ENCODE assay signal across 9 mouse cellular contexts in the genomic region with DNA sequence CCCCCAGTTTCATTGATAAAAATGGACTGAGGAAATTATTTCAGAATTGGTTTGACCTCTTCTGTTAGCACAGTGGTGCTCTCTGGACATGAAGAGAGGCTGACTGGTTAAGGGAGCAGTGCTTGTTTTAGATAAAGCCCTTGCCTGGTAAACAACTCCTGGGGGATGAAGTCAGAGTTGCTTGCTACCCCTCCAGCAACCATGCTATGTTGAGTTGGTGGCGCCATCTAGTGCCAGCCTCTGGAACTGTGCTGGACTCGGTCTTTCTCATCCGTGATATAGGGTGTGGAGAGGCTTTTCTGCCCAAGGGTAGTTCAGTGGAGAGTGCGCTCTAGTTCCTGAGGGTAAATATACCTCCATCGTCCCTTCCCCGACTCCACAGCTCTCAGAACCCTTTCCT. TPM values are rescaled to one million over a fixed set of nuclear protein-coding genes. Genes with fewer than 3 reads are reported as not detected.
DNase-seq lines count a peak whose midpoint lies in the region; ATAC-seq and TF ChIP-seq lines count a peak whose summit lies in the region.
"Had no signal": no experiment of that assay in that cellular context is flagged by ENCODE, and none has a peak within 500 bp of the region (broad histone marks: within the 10 kb centered on the region; RNA-seq: fewer than 3 reads in every experiment).

No protein-coding gene starts in this region.

- TF ChIP-seq CTCF in kidney, adult 2 months (conservative IDR thresholded peaks at IDR 0.05; ENCODE audit: insufficient read depth, insufficient read length, low read depth, low read length) = peak; percentile 95
- TF ChIP-seq CTCF in liver, adult 2 months (IDR thresholded peaks at IDR 0.05; ENCODE audit: low read depth, low read length) = peak; percentile 96

- 42% methylated on average over 6 of the region's 6 CpGs for WGBS in midbrain, embryonic 14.5 days
- WGBS in midbrain, embryonic 13.5 days = 37% methylated on average over 6 of the region's 6 CpGs
- 45% methylated on average over 6 of the region's 6 CpGs for WGBS in kidney, adult 2 months
- 3% methylated on average over 6 of the region's 6 CpGs for WGBS in liver, adult 2 months

- H3K27ac ChIP-seq in midbrain, embryonic 14.5 days (replicated peaks; ENCODE audit: low read depth, low read length) = no peak overlapping the region
- H3K27ac ChIP-seq in midbrain, embryonic 13.5 days = no peak overlapping the region
- H3K27ac ChIP-seq in kidney, adult 2 months (ENCODE audit: insufficient read depth, low read depth, low read length) = no peak overlapping the region
- no peak overlapping the region for H3K27ac ChIP-seq in liver, adult 2 months (replicated peaks; ENCODE audit: insufficient read depth, low read depth, low read length)

- no peaks in the 10 kb centered on the region for H3K27me3 ChIP-seq in midbrain, embryonic 14.5 days (ENCODE audit: control insufficient read depth, insufficient read depth, low read length)
- H3K27me3 ChIP-seq in midbrain, embryonic 13.5 days = no peaks in the 10 kb centered on the region
- H3K27me3 ChIP-seq in kidney, adult 2 months (replicated peaks; ENCODE audit: control insufficient read depth, insufficient read depth, low read length) = no peaks in the 10 kb centered on the region
- no peaks in the 10 kb centered on the region for H3K27me3 ChIP-seq in liver, adult 2 months (ENCODE audit: control insufficient read depth, insufficient read depth, low read length)
- H3K27me3 ChIP-seq: embryonic facial prominence, embryonic 15.5 days had no signal

- H3K4me1 ChIP-seq in midbrain, embryonic 14.5 days (ENCODE audit: control insufficient read depth, insufficient read depth, low read length) = peaks cover 37% of the 10 kb centered on the region
- peaks cover 78% of the 10 kb centered on the region for H3K4me1 ChIP-seq in midbrain, embryonic 13.5 days (replicated peaks)
- peaks cover 19% of the 10 kb centered on the region for H3K4me1 ChIP-seq in kidney, adult 2 months (ENCODE audit: control insufficient read depth, insufficient read depth, low read length)
- peaks cover 33% of the 10 kb centered on the region for H3K4me1 ChIP-seq in liver, adult 2 months (ENCODE audit: control insufficient read depth, insufficient read depth, low read length)

- no peaks in the 10 kb centered on the region for H3K36me3 ChIP-seq in midbrain, embryonic 14.5 days (ENCODE audit: control insufficient read depth, insufficient read depth, low read length)
- no peaks in the 10 kb centered on the region for H3K36me3 ChIP-seq in midbrain, embryonic 13.5 days
- H3K36me3 ChIP-seq in kidney, adult 2 months (ENCODE audit: control insufficient read depth, insufficient read depth, low read length) = no peaks in the 10 kb centered on the region
- H3K36me3 ChIP-seq in liver, adult 2 months (ENCODE audit: control insufficient read depth, insufficient read depth, low read length) = no peaks in the 10 kb centered on the region
- H3K36me3 ChIP-seq: embryonic facial prominence, embryonic 15.5 days had no signal

- DNase-seq in midbrain, embryonic 14.5 days = peak; percentile 69
- DNase-seq in cerebellum, adult 11 months = peak; percentile 60
- peak; percentile 79 for DNase-seq in kidney, adult 2 months
- peak; percentile 93 for DNase-seq in liver, adult 2 months (ENCODE audit: extremely low read depth, low read depth, low spot score)
- DNase-seq in ovary, postnatal 14 days (ENCODE audit: low spot score) = peak; percentile 75
- DNase-seq in thymus, postnatal 0 days (ENCODE audit: low spot score) = peak; percentile 90

- H3K9ac ChIP-seq in midbrain, embryonic 14.5 days (replicated peaks; ENCODE audit: low read length) = no peak overlapping the region
- H3K9ac ChIP-seq in midbrain, embryonic 13.5 days (replicated peaks) = no peak overlapping the region
- H3K9ac ChIP-seq in liver, adult 2 months (ENCODE audit: low read depth, low read length) = no peak overlapping the region
- H3K9ac ChIP-seq: embryonic facial prominence, embryonic 15.5 days had no signal

- H3K4me3 ChIP-seq in midbrain, embryonic 14.5 days (replicated peaks; ENCODE audit: low read depth, low read length) = no peak overlapping the region
- H3K4me3 ChIP-seq in midbrain, embryonic 13.5 days (replicated peaks) = no peak overlapping the region
- no peak overlapping the region for H3K4me3 ChIP-seq in kidney, adult 2 months (ENCODE audit: insufficient read depth, low read depth, low read length)
- H3K4me3 ChIP-seq in liver, adult 2 months (ENCODE audit: insufficient read depth, low read depth, low read length) = no peak overlapping the region; the same call in 1 of the 2 replicates
- H3K4me3 ChIP-seq: embryonic facial prominence, embryonic 15.5 days had no signal

- H3K9me3 ChIP-seq in midbrain, embryonic 14.5 days (ENCODE audit: control insufficient read depth, low read length) = no peaks in the 10 kb centered on the region
- no peaks in the 10 kb centered on the region for H3K9me3 ChIP-seq in midbrain, embryonic 13.5 days
- H3K9me3 ChIP-seq: embryonic facial prominence, embryonic 15.5 days had no signal

- peaks cover 10% of the 10 kb centered on the region; the same call in 1 of the 2 replicates for H3K79me2 ChIP-seq in liver, adult 2 months (ENCODE audit: control insufficient read depth, insufficient read depth, low read length)

- TF ChIP-seq POLR2A in kidney, adult 2 months (IDR thresholded peaks at IDR 0.05; ENCODE audit: low read depth, low read length) = no peak
- TF ChIP-seq POLR2A in liver, adult 2 months (IDR thresholded peaks at IDR 0.05; ENCODE audit: extremely low read depth, insufficient read depth, low read length) = no peak

- no peak for ATAC-seq in midbrain, embryonic 14.5 days (ENCODE audit: low FRiP score, low TSS enrichment)
- no peak for ATAC-seq in midbrain, embryonic 13.5 days
- ATAC-seq in frontal cortex, adult (ENCODE audit: low TSS enrichment) = peak; percentile 29; the same call in 1 of the 2 replicates

- H3K4me2 ChIP-seq in midbrain, embryonic 14.5 days (ENCODE audit: low read length) = no peak overlapping the region
- no peak overlapping the region for H3K4me2 ChIP-seq in midbrain, embryonic 13.5 days (replicated peaks)
- H3K4me2 ChIP-seq: embryonic facial prominence, embryonic 15.5 days had no signal

RNA-seq across cellular contexts. Expression of a gene that starts 9.6 kb away (rescaled TPM):
- 26.3 and 27.0 TPM in 2 replicates for polyA plus RNA-seq in midbrain, embryonic 14.5 days (2014; fragmentation: Nextera tagmentation; extraction: Ambion mirVana)
- polyA plus RNA-seq in midbrain, embryonic 13.5 days (2015; fragmentation: Nextera tagmentation; extraction: Ambion mirVana) = 21.3 and 22.7 TPM in 2 replicates
- 1.9 and 2.5 TPM in 2 replicates for polyA plus RNA-seq in kidney, adult 2 months (2012; rRNA removed)
- 5.9 and 6.0 TPM in 2 replicates for total RNA-seq in liver, adult 2 months (2014; rRNA removed)
- polyA plus RNA-seq in liver, adult 2 months (2012; rRNA removed) = 2.1 and 5.3 TPM in 2 replicates
- 3.7 and 4.8 TPM in 2 replicates for polyA plus RNA-seq in thymus, postnatal 0 days (2015; fragmentation: Nextera tagmentation; extraction: Ambion mirVana)
